Mouse (Mus musculus) liver, postnatal 0 days (tissue): ENCODE measurements at regions not wholly inside any gene's neighbourhood (a gene's known extent, or its start where the extent isn't known, plus 50 kb on each side); places are given as distances from the start of the nearest gene placed in this dataset.

Experiments used
- CTCF ChIP-seq: sonication (generic); IDR thresholded peaks from 2 replicates; pipeline ENCODE4 v1.5.1; 2016; ENCODE audit warnings: antibody characterized with exemption, low read depth
- EP300 ChIP-seq: IDR thresholded peaks from 2 replicates; pipeline ENCODE4 v1.6.1; 2016; ENCODE audit warnings: antibody characterized with exemption, low read depth, mild to moderate bottlenecking

DNA sequence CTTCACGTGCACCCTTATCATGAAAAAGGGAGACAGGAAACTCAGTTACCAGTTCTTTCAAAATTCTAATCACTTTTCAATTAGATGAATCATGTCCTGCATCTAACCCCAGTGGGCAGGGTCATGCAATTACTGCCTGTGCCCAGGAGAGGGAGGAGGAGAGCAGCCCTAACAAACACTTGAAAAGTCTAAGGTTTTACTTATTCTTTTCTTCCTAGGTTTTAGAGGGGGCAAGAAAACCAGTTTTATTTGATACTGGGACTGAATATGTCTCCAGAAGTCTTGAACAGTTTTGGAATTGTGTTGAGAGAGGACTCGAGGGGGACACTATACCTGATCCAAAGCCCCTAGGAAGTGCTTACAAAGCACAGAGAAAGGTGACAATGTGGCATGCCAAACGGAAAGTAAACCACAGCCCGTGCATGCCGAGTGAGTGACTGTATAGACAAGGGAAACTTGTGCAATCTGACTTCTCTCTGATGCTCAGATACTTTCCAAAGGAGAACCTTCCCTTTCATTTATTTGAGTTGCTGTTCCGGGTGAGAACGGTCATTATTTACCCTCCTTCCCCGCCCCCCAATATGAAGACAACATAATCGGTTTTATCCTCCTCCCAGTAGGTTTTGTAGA is 135.8 kb downstream of the Pmp22 start:
- TF ChIP-seq CTCF (peak; percentile 71), EP300 (no peak)
